Mouse (Mus musculus): ENCODE results near the gene Wasf2. TPM values are rescaled to one million over a fixed set of nuclear protein-coding genes. Genes with fewer than 3 reads are reported as not detected.
A peak's percentile ranks its signal among the peaks of the same experiment; 100 is the strongest.

Gene Wasf2
- total RNA-seq (2021) (10 to 100 TPM; 77.5 to 83.8 TPM), polyA plus RNA-seq (2012; rRNA removed) (34.6 and 39.7 TPM in 2 replicates)
- long read RNA-seq, full-length matches to known transcripts = 2 of 18 reads
- long read RNA-seq, partial matches to known transcripts = 1 of 18 reads
- long read RNA-seq, other reads (novel, unspliced or antisense) = 15 of 18 reads

DNA sequence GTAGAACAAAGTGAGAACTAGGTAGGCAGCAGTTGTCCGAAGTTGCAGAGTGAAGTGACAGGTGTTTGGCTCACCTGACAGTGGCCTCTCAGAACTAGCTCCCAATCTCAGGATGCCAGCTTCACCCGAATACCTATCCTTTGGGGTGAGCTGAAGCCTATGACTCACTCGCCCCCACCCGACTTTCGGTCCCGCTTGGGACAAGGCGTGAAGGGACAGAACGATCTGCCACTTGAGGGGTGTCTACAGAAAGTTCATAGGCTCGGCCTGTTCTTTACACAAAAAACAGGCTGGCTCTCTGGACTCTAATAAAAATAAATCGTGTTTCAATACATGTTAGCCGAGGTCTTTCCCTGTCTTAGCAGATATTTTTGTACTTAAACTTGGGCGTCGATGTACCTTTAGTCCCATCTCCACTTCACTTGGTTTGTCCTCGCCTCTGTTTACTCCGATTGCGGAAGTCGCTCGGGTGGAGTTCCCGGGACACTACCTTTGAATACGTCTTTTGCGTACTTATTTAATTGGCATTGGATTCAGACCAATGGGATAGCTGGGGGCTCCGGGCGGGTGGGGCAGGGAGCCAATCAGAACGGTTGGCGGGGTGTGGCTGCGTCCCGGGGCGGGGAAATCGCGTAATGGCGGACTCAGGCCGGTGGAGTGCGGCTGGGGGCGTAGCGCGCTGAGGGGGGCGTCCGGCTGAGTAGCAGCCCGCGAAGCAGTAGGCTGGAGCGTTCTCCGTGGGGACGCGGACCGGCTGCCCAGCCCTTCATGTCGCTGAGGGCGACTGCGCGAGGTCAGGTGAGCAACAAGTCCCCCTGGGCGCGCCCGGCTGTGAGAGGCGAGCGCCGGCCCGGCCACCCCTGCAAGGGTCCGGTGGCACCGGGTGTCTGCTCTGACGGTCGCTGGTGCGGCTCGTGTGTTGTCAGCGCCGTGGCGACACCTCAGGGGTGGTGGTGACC lies at the start of gene Wasf2:
TSS of gene Wasf2 (plus strand) at position 575 of the 959 bp plus-strand sequence.
- peak within 1 kb of the TSS; percentile 99 for H3K27ac ChIP-seq
- DNase-seq = peak; percentile 93 to 95
- H3K9ac ChIP-seq (ENCODE audit: low read depth, low read length) = peak within 1 kb of the TSS; percentile 92
- TF ChIP-seq EP300 (IDR thresholded peaks at IDR 0.05; ENCODE audit: insufficient read depth, low read depth, low read length) (peak; percentile 58), POLR2A (IDR thresholded peaks at IDR 0.05; ENCODE audit: insufficient read depth, low read depth, low read length) (peak; percentile 97), CTCF (IDR thresholded peaks at IDR 0.05) (no peak)
- no peaks in the 10 kb centered on the region for H3K27me3 ChIP-seq (ENCODE audit: control insufficient read depth, insufficient read depth, low read length)
- H3K79me2 ChIP-seq (replicated peaks; ENCODE audit: control insufficient read depth, insufficient read depth, low read length) = peaks cover 4% of the 10 kb centered on the region
- peaks cover 11% of the 10 kb centered on the region; the same call in 1 of the 2 replicates for H3K36me3 ChIP-seq (ENCODE audit: control insufficient read depth, insufficient read depth, low read length)
- H3K4me3 ChIP-seq = peak within 1 kb of the TSS; percentile 99
- under 1% methylated on average over 65 of the region's 65 CpGs for WGBS
- H3K4me1 ChIP-seq (ENCODE audit: control insufficient read depth, insufficient read depth, low read length) = peaks cover 11% of the 10 kb centered on the region
- intact Hi-C loops (cut with DNase I) = loop anchor here (2.0 kb wide), 1 partner anchor 45 kb away; no protein-coding TSS in a partner anchor

DNA sequence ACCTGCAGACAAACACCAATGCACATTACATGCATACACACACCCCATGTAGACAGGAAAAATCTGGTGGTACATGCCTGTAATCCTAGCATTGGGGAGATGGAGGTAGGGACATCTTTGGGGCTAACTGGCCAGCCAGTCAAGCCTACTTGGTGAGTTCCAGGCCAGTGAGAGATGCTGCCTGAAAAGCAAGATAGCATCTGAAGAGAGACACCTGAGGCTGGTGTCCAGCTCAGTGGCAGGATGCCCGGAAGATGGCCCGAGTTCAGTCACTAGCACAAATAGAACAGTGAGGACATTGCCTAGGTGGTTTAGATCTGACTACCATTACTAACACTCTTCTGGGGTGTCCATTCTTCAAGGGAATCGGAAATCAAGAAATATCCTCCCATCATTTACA lies 49.4 kb upstream of the Wasf2 start:
- no peaks in the 10 kb centered on the region; the same call in 1 of the 2 replicates for H3K36me3 ChIP-seq (ENCODE audit: control insufficient read depth, insufficient read depth, low read length)
- H3K4me3 ChIP-seq = no peak overlapping the region
- no peak overlapping the region for H3K9ac ChIP-seq (ENCODE audit: low read depth, low read length)
- 75% methylated on average over 3 of the region's 3 CpGs for WGBS
- no peak for DNase-seq
- no peak overlapping the region for H3K27ac ChIP-seq
- H3K79me2 ChIP-seq (replicated peaks; ENCODE audit: control insufficient read depth, insufficient read depth, low read length) = no peaks in the 10 kb centered on the region
- H3K27me3 ChIP-seq (ENCODE audit: control insufficient read depth, insufficient read depth, low read length) = no peaks in the 10 kb centered on the region
- TF ChIP-seq POLR2A (IDR thresholded peaks at IDR 0.05; ENCODE audit: insufficient read depth, low read depth, low read length) (no peak), CTCF (IDR thresholded peaks at IDR 0.05) (no peak), EP300 (IDR thresholded peaks at IDR 0.05; ENCODE audit: insufficient read depth, low read depth, low read length) (no peak)
- intact Hi-C loops (cut with DNase I) = no loop called here
- H3K4me1 ChIP-seq (ENCODE audit: control insufficient read depth, insufficient read depth, low read length) = peaks cover 17% of the 10 kb centered on the region

DNA sequence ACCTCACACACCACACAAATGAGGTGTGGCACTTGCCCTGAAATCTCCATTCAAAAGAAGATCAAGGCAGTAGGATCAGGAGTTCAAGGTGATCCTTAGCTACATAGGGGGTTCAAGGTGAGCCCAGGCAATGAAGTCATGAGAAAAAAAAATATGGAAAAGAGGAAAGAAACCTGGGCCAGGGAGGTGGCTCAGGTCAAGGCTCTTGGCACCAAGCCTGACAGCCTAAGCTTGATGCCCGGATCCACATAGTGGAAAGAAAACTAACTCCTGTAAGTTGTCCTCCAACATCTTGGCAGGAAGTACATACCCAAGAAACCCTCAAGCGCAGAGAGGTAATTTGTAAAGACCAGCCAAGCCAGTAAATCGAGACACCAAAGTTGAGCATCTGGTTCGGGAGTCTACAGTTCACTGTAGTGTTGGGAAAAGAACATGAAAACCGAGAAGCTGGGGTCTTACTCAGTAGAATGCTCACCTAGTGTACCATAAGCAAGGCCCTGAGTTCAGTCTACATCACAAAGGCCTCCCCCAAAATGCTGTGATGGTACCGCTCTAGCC lies 48.0 kb upstream of the Wasf2 start:
- 77% methylated on average over 6 of the region's 6 CpGs for WGBS
- H3K79me2 ChIP-seq (replicated peaks; ENCODE audit: control insufficient read depth, insufficient read depth, low read length) = no peaks in the 10 kb centered on the region
- H3K4me3 ChIP-seq = no peak overlapping the region
- no peak for DNase-seq
- peaks cover 20% of the 10 kb centered on the region for H3K4me1 ChIP-seq (ENCODE audit: control insufficient read depth, insufficient read depth, low read length)
- H3K27me3 ChIP-seq (ENCODE audit: control insufficient read depth, insufficient read depth, low read length) = no peaks in the 10 kb centered on the region
- TF ChIP-seq POLR2A (IDR thresholded peaks at IDR 0.05; ENCODE audit: insufficient read depth, low read depth, low read length) = no peak
- H3K36me3 ChIP-seq (ENCODE audit: control insufficient read depth, insufficient read depth, low read length) = no peaks in the 10 kb centered on the region; the same call in 1 of the 2 replicates
- H3K27ac ChIP-seq = no peak overlapping the region
- no peak overlapping the region for H3K9ac ChIP-seq (ENCODE audit: low read depth, low read length)
- intact Hi-C loops (cut with DNase I) = no loop called here

DNA sequence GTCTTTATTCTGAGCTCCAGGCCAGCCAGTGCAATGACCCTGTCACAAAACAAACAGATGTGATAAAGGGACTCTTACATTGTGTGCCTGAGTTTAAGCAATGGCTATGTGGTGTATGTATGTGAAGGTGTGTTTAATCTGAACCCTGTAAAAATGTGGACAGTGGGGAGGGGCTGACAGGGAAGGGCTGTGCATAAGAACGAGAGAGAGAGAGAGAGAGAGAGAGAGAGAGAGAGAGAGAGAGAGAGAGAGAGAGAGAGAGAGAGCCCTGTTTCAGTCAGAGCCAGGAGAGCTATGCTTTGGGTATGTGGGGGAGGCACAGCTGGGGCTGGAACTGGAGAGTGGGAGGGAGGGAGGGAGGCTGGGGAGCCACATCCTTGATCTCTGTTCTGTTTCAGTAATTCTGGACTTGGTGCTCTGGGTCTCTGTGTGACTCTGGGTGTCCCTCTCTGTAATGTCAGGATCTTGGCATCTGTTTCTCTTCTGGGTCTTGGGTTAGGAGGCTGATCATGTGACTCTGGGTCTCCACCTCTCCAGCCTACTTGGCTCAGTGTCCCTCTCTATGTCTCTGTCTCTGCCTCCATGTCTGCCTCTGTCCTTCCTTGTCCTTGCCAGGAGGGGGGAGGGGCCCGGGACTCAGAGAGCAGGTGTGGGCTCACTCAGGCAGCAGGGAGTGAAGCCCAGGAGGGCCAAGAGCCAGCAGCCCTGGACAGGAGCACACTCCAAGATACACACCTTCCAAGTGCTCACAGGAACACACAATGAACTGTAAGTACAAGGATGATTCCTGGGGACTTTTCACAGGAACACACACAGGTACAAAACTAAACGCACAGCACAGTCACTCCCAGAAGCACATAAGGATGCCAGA lies 46.1 kb upstream of the Wasf2 start:
- Histone ChIP-seq H3K36me3 (ENCODE audit: control insufficient read depth, insufficient read depth, low read length) (no peaks in the 10 kb centered on the region), H3K27ac (peak overlapping the region; percentile 63), H3K9ac (ENCODE audit: low read depth, low read length) (no peak overlapping the region; the same call in 1 of the 2 replicates), H3K4me1 (ENCODE audit: control insufficient read depth, insufficient read depth, low read length) (peaks cover 23% of the 10 kb centered on the region), H3K27me3 (ENCODE audit: control insufficient read depth, insufficient read depth, low read length) (no peaks in the 10 kb centered on the region), H3K79me2 (replicated peaks; ENCODE audit: control insufficient read depth, insufficient read depth, low read length) (no peaks in the 10 kb centered on the region), H3K4me3 (peak overlapping the region; percentile 48)
- peak; percentile 78 to 87 for DNase-seq
- 7% methylated on average over 3 of the region's 3 CpGs for WGBS
- intact Hi-C loops (cut with DNase I) = no loop called here
- no peak for TF ChIP-seq CTCF (IDR thresholded peaks at IDR 0.05)
- 0 out of 2 replicates have a peak, but pooled peaks have one; percentile 71 for TF ChIP-seq EP300 (IDR thresholded peaks at IDR 0.05; ENCODE audit: insufficient read depth, low read depth, low read length)
- peak; percentile 28; the same call in 1 of the 2 replicates for TF ChIP-seq POLR2A (IDR thresholded peaks at IDR 0.05; ENCODE audit: insufficient read depth, low read depth, low read length)

DNA sequence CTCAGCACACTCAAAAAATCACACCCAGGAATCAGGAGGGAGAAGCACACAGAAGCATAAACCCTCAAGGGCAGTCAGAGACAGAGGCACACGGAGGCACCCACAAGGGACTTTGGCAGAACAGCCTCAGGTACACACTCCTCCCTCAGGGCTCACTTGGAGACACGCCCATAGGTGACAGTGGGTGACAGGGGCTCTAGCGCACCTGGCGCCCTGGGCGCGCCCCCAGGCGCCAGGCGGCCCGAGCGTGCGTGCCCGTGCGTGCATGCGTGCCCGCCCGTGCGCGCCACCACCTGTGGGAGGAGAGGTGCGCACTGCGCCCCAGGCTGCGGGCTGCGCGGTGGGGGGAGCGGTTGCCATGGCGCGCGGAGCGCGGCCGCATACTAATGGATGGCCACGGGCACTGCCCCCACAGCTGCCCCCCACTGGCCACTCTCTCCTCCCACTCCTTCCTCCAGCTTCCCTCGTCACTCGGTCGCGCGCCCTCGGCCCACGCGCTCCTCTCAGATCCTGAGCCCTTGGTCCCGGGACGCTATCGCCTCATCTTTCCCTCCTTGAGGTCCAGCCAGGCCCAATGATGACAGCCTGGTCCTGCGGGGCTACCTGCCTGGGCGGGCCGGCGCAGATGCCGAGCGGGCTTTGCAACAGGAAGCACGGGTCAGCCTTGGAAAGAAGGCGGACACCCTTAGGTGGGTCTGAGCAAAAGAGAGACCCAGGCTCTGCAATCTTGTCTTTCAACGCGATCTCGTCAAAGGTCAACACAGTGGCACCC lies 45.1 kb upstream of the Wasf2 start:
- Histone ChIP-seq H3K4me3 (peak overlapping the region; percentile 48), H3K36me3 (ENCODE audit: control insufficient read depth, insufficient read depth, low read length) (no peaks in the 10 kb centered on the region), H3K79me2 (replicated peaks; ENCODE audit: control insufficient read depth, insufficient read depth, low read length) (no peaks in the 10 kb centered on the region), H3K27ac (peak overlapping the region; percentile 63), H3K9ac (ENCODE audit: low read depth, low read length) (peak overlapping the region; percentile 56), H3K4me1 (ENCODE audit: control insufficient read depth, insufficient read depth, low read length) (peaks cover 28% of the 10 kb centered on the region), H3K27me3 (ENCODE audit: control insufficient read depth, insufficient read depth, low read length) (no peaks in the 10 kb centered on the region)
- 3% methylated on average over 53 of the region's 53 CpGs for WGBS
- intact Hi-C loops (cut with DNase I) = no loop called here
- peak; percentile 70 to 71 for DNase-seq
- TF ChIP-seq POLR2A (IDR thresholded peaks at IDR 0.05; ENCODE audit: insufficient read depth, low read depth, low read length) (peak; percentile 32; the same call in 1 of the 2 replicates), EP300 (IDR thresholded peaks at IDR 0.05; ENCODE audit: insufficient read depth, low read depth, low read length) (0 out of 2 replicates have a peak, but pooled peaks have one; percentile 24), CTCF (IDR thresholded peaks at IDR 0.05) (peak; percentile 37)

All from heart, adult 2 months (tissue).